Mouse (Mus musculus): ENCODE data around the gene Crtc3. TPM values are rescaled to one million over a fixed set of nuclear protein-coding genes. Genes with fewer than 3 reads are reported as not detected.

Gene Crtc3
- polyA plus RNA-seq, 2 experiments, result 1.9 to 2.4 TPM

DNA sequence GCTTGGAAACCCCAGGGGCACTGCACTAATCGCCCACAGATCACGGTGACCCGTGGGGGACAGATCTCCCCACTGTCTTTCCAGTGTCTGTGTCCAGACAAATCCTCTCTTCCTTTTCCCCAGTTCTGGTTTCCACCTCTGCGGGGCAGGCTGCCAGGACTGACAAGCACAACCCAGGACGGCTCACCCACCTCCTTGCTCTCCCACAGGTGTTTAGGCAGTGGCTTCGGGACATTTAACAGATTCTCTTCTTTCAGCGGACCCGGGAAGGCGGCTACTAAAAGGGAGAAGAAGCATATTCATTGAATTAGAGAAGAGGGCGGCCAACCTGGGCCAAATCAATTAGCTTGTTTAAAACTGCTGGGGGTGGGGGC lies 83.1 kb downstream of the Crtc3 start:
- Histone ChIP-seq H3K4me3 (ENCODE audit: insufficient read depth in 1 of 2, low read depth in 2 of 2, low read length in 2 of 2) (no peak overlapping the region), H3K27me3 (ENCODE audit: control insufficient read depth, insufficient read depth, low read length) (no peaks in the 10 kb centered on the region), H3K9me3 (ENCODE audit: control insufficient read depth, low read length) (no peaks in the 10 kb centered on the region), H3K4me1 (replicated peaks; ENCODE audit: control insufficient read depth in 2 of 2, insufficient read depth in 2 of 2, low read length in 1 of 2) (no peaks in the 10 kb centered on the region), H3K9ac (replicated peaks) (no peak overlapping the region), H3K27ac (no peak overlapping the region), H3K36me3 (replicated peaks; ENCODE audit: control insufficient read depth, insufficient read depth, low read depth) (no peaks in the 10 kb centered on the region), H3K4me2 (ENCODE audit: low read depth) (no peak overlapping the region)
- WGBS (ENCODE audit: insufficient replicate concordance), result 68% methylated on average over 10 of the region's 10 CpGs
- TF ChIP-seq EP300 (IDR thresholded peaks at IDR 0.05; ENCODE audit: low read depth), result no peak
- no peak for TF ChIP-seq CTCF (IDR thresholded peaks at IDR 0.05; ENCODE audit: low read depth)
- no peak for ATAC-seq (ENCODE audit: insufficient read depth)
- DNase-seq (ENCODE audit: low read depth in 3 of 3, low spot score in 3 of 3), result no peak

- H3K36me3 ChIP-seq (replicated peaks; ENCODE audit: control insufficient read depth, insufficient read depth, low read depth), result no peaks in the 10 kb centered on the region
- DNase-seq (ENCODE audit: low read depth in 3 of 3, low spot score in 3 of 3) (no peak), ATAC-seq (ENCODE audit: insufficient read depth) (no peak)
- no peaks in the 10 kb centered on the region for H3K4me1 ChIP-seq (replicated peaks; ENCODE audit: control insufficient read depth in 2 of 2, insufficient read depth in 2 of 2, low read length in 1 of 2)
- H3K27ac ChIP-seq, result no peak overlapping the region
- TF ChIP-seq CTCF (IDR thresholded peaks at IDR 0.05; ENCODE audit: low read depth), result no peak
- no peak for TF ChIP-seq EP300 (IDR thresholded peaks at IDR 0.05; ENCODE audit: low read depth)
- WGBS (ENCODE audit: insufficient replicate concordance), result 68% methylated on average over 11 of the region's 11 CpGs
- no peaks in the 10 kb centered on the region for H3K27me3 ChIP-seq (ENCODE audit: control insufficient read depth, insufficient read depth, low read length)
- no peak overlapping the region for H3K4me2 ChIP-seq (ENCODE audit: low read depth)
- no peak overlapping the region for H3K4me3 ChIP-seq (ENCODE audit: insufficient read depth in 1 of 2, low read depth in 2 of 2, low read length in 2 of 2)
- no peak overlapping the region for H3K9ac ChIP-seq (replicated peaks)
- H3K9me3 ChIP-seq (ENCODE audit: control insufficient read depth, low read length), result no peaks in the 10 kb centered on the region
These were observed 83.6 kb downstream of the Crtc3 start for GRCm38 (mm10) chr7:80604908-80605556.

GRCm38 (mm10) chr7:80602574-80602973 lies 86.1 kb downstream of the Crtc3 start:
- TF ChIP-seq EP300 (IDR thresholded peaks at IDR 0.05; ENCODE audit: low read depth) (no peak), CTCF (IDR thresholded peaks at IDR 0.05; ENCODE audit: low read depth) (no peak)
- no peaks in the 10 kb centered on the region for H3K36me3 ChIP-seq (replicated peaks; ENCODE audit: control insufficient read depth, insufficient read depth, low read depth)
- DNase-seq (ENCODE audit: low read depth in 3 of 3, low spot score in 3 of 3) (no peak), ATAC-seq (ENCODE audit: insufficient read depth) (no peak)
- peaks cover 0 to 4% of the 10 kb centered on the region in 2 experiments; a peak in 1 of 4 replicates for H3K4me1 ChIP-seq (replicated peaks; ENCODE audit: control insufficient read depth in 2 of 2, insufficient read depth in 2 of 2, low read length in 1 of 2)
- 62% methylated on average over 1 of the region's 1 CpGs for WGBS (ENCODE audit: insufficient replicate concordance)
- no peaks in the 10 kb centered on the region for H3K9me3 ChIP-seq (ENCODE audit: control insufficient read depth, low read length)
- no peak overlapping the region for H3K4me2 ChIP-seq (ENCODE audit: low read depth)
- H3K4me3 ChIP-seq (ENCODE audit: insufficient read depth in 1 of 2, low read depth in 2 of 2, low read length in 2 of 2), result no peak overlapping the region
- H3K27me3 ChIP-seq (ENCODE audit: control insufficient read depth, insufficient read depth, low read length), result no peaks in the 10 kb centered on the region
- H3K9ac ChIP-seq (replicated peaks), result no peak overlapping the region
- no peak overlapping the region for H3K27ac ChIP-seq

DNA sequence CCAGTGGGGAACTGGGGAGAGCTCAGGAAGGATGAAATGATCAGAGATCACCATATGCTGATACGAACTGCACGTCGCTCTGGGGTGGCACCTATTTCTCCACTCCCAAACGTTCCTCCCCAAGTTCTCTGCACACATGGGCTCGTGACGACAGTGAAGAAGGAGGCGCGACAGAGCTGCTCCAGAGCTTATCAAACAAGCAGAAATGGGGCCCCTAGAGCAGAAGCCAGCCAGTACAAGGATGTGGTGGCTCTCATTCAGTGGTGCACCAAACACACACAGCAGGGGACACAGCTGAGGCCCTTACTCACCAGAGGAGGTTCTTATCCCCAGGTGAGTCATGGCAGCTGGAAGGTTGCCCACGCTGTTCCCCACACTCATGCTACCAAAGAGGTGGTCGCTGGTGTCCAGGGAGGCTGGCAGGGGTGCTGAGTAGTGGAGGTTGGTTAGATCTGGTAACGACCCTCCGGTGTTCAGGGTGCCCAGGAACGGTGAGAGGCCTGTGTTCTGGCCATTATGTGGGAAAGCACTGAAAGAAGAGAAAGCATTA lies 90.2 kb downstream of the Crtc3 start:
- Histone ChIP-seq H3K9me3 (ENCODE audit: control insufficient read depth, low read length) (no peaks in the 10 kb centered on the region), H3K4me3 (ENCODE audit: insufficient read depth in 1 of 2, low read depth in 2 of 2, low read length in 2 of 2) (no peak overlapping the region), H3K9ac (replicated peaks) (no peak overlapping the region), H3K27me3 (ENCODE audit: control insufficient read depth, insufficient read depth, low read length) (no peaks in the 10 kb centered on the region), H3K27ac (no peak overlapping the region), H3K4me1 (replicated peaks; ENCODE audit: control insufficient read depth in 2 of 2, insufficient read depth in 2 of 2, low read length in 1 of 2) (peaks cover 0 to 4% of the 10 kb centered on the region in 2 experiments; a peak in 1 of 4 replicates), H3K36me3 (replicated peaks; ENCODE audit: control insufficient read depth, insufficient read depth, low read depth) (no peaks in the 10 kb centered on the region; the same call in 1 of the 2 replicates), H3K4me2 (ENCODE audit: low read depth) (no peak overlapping the region)
- DNase-seq (ENCODE audit: low read depth in 3 of 3, low spot score in 3 of 3), result no peak
- TF ChIP-seq EP300 (IDR thresholded peaks at IDR 0.05; ENCODE audit: low read depth) (no peak), CTCF (IDR thresholded peaks at IDR 0.05; ENCODE audit: low read depth) (no peak)
- WGBS (ENCODE audit: insufficient replicate concordance), result 61% methylated on average over 13 of the region's 13 CpGs
- peak; percentile 68 for ATAC-seq (ENCODE audit: insufficient read depth)

GRCm38 (mm10) chr7:80597900-80598299 lies 90.8 kb downstream of the Crtc3 start:
- Histone ChIP-seq H3K36me3 (replicated peaks; ENCODE audit: control insufficient read depth, insufficient read depth, low read depth) (no peaks in the 10 kb centered on the region; the same call in 1 of the 2 replicates), H3K4me1 (replicated peaks; ENCODE audit: control insufficient read depth in 2 of 2, insufficient read depth in 2 of 2, low read length in 1 of 2) (peaks cover 0 to 4% of the 10 kb centered on the region in 2 experiments; a peak in 1 of 4 replicates), H3K4me3 (ENCODE audit: insufficient read depth in 1 of 2, low read depth in 2 of 2, low read length in 2 of 2) (no peak overlapping the region), H3K27ac (no peak overlapping the region), H3K9me3 (ENCODE audit: control insufficient read depth, low read length) (no peaks in the 10 kb centered on the region), H3K27me3 (ENCODE audit: control insufficient read depth, insufficient read depth, low read length) (no peaks in the 10 kb centered on the region), H3K4me2 (ENCODE audit: low read depth) (no peak overlapping the region), H3K9ac (replicated peaks) (no peak overlapping the region)
- ATAC-seq (ENCODE audit: insufficient read depth), result no peak
- 72% methylated on average over 5 of the region's 5 CpGs for WGBS (ENCODE audit: insufficient replicate concordance)
- no peak for DNase-seq (ENCODE audit: low read depth in 3 of 3, low spot score in 3 of 3)
- TF ChIP-seq EP300 (IDR thresholded peaks at IDR 0.05; ENCODE audit: low read depth) (no peak), CTCF (IDR thresholded peaks at IDR 0.05; ENCODE audit: low read depth) (no peak)
